Mouse (Mus musculus) adrenal gland, adult 10 weeks (tissue): ENCODE data around the gene Olfr292. TPM values are rescaled to one million over a fixed set of nuclear protein-coding genes. Genes with fewer than 3 reads are reported as not detected.

Experiments
- polyA plus RNA-seq: library from polyadenylated mRNA; stranded (reverse); fragments of 350-450 nt; fragmentation: Illumina TruSeq; extraction: RNeasy Lipid Tissue Mini Kit (QIAGEN cat#74804); gene quantifications from one replicate; pipeline ENCODE4 v1.2.3, GENCODE M21; 2014; ENCODE audit warnings: low read depth, low replicate concordance

The Olfr292 gene
- not detected for polyA plus RNA-seq

GRCm38 (mm10) chr7:86688030-86688429 is at the start of gene Olfr292:
TSS of gene Olfr292 (plus strand) at chr7:86688330.

GRCm38 (mm10) chr7:86648761-86649160 is 39.4 kb upstream of the Olfr292 start, which contains the start of gene Olfr293:
TSS of gene Olfr293 (plus strand) at chr7:86649061.

Other genes with a start within 250 kb of the Olfr292 start
- gene Olfr299, start 228.4 kb upstream of the Olfr292 start, polyA plus RNA-seq: not detected
- gene Olfr298, start 195.8 kb upstream of the Olfr292 start, polyA plus RNA-seq: not detected
- not detected for gene Olfr297, start 168.4 kb upstream of the Olfr292 start, polyA plus RNA-seq
- gene Olfr295, start 104.5 kb upstream of the Olfr292 start, polyA plus RNA-seq: not detected
- not detected for gene Olfr294, start 71.7 kb upstream of the Olfr292 start, polyA plus RNA-seq
- not detected for gene Olfr293, start 39.3 kb upstream of the Olfr292 start, polyA plus RNA-seq
- gene Folh1, start 87.6 kb downstream of the Olfr292 start, polyA plus RNA-seq: 15.5 TPM
- gene Vmn2r77, start 106.7 kb downstream of the Olfr292 start, polyA plus RNA-seq: not detected
- gene Vmn2r78, start 226.8 kb downstream of the Olfr292 start, polyA plus RNA-seq: not detected